8 mouse cellular contexts compared by ENCODE assay signal in the genomic region with DNA sequence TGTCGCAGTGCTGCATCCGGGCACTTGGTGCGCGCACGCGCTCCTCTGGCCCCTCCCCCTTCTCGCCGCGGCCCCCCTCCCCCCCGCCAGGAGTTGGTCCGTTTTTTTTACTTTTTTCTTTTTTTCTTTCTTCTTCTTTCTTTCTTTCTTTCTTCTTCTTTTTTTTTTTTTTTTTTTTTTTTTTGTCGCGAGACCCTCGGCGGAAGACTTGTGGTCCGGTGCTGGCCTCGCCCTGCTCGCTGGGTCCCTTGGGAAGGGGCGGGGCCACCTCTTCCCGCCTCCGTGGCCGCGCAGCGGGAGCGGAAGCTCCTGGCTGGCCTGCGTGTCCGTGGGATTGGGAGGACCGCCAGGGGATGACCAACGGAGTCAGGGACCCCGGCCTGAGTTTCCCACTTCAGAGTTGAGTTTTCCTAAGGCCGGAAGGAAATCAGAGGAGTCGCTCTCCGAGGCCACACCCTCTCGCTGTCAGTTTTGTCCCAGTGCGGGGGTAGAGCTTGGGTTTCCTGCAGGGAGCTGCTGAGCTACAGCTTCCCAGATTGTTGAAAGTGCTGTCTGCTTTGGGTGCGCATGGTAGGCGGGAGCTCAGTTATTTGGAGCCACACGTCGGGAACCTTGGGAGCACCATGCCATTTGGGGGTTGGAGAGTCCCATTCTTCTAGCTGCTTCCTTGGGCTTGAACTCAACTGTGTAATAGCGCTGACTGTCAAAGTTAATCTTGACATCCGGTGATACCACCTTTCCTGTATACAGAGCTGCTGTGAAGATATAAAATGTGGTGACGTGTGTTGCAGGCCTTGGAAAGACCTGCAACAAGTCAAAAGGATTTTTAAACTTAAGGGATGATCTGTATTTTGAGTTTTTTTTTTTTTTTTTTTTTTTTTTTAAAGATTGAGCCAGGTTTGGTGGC. TPM values are rescaled to one million over a fixed set of nuclear protein-coding genes. Genes with fewer than 3 reads are reported as not detected.
A peak's percentile ranks its signal among the peaks of the same experiment; 100 is the strongest.
DNase-seq lines count a peak whose midpoint lies in the region; ATAC-seq and TF ChIP-seq lines count a peak whose summit lies in the region.

No protein-coding gene starts in this region.

- no peak for TF ChIP-seq EP300 in lung, postnatal 0 days (IDR thresholded peaks at IDR 0.05)

- H3K9ac ChIP-seq in lung, postnatal 0 days (replicated peaks; ENCODE audit: low read depth): peak overlapping the region; percentile 96

- peaks cover 43% of the 10 kb centered on the region for H3K36me3 ChIP-seq in hindbrain, embryonic 10.5 days
- peaks cover 19% of the 10 kb centered on the region; the same call in 1 of the 2 replicates for H3K36me3 ChIP-seq in lung, postnatal 0 days (ENCODE audit: insufficient read depth, low read length)

- TF ChIP-seq CTCF in lung, postnatal 0 days (IDR thresholded peaks at IDR 0.05): no peak

- DNase-seq in Muller cell, postnatal 12 days (ENCODE audit: inconsistent ontology term): peak; percentile 91
- DNase-seq in cerebellum, adult 9-10 months: peak; percentile 75
- DNase-seq in hindbrain, embryonic 10.5 days (ENCODE audit: low spot score): peak; percentile 82
- DNase-seq in layer of hippocampus, postnatal 14 days (ENCODE audit: low spot score in 2 of 2): peak; percentile 58 to 66
- DNase-seq in lung, postnatal 0 days (ENCODE audit: low spot score): peak; percentile 84
- DNase-seq in ovary, postnatal 36 days (ENCODE audit: low spot score): peak; percentile 73
- peak; percentile 70 for DNase-seq in thymus, postnatal 25 days

- H3K9me3 ChIP-seq in hindbrain, embryonic 10.5 days: no peaks in the 10 kb centered on the region
- no peaks in the 10 kb centered on the region for H3K9me3 ChIP-seq in lung, postnatal 0 days (ENCODE audit: low read length)

- H3K4me2 ChIP-seq in lung, postnatal 0 days (replicated peaks; ENCODE audit: low read depth, low read length): peak overlapping the region; percentile 76

- peak overlapping the region; percentile 91 for H3K4me3 ChIP-seq in hindbrain, embryonic 10.5 days
- H3K4me3 ChIP-seq in lung, postnatal 0 days (ENCODE audit: low read depth, low read length): peak overlapping the region; percentile 99

- H3K4me1 ChIP-seq in hindbrain, embryonic 10.5 days (replicated peaks): peaks cover 20% of the 10 kb centered on the region
- H3K4me1 ChIP-seq in lung, postnatal 0 days (ENCODE audit: insufficient read depth, low read depth, low read length): peaks cover 10% of the 10 kb centered on the region; the same call in 1 of the 2 replicates

- peak; percentile 59; the same call in 1 of the 2 replicates for ATAC-seq in frontal cortex, adult (ENCODE audit: low TSS enrichment)
- ATAC-seq in lung, postnatal 0 days: peak; percentile 73

- no peaks in the 10 kb centered on the region for H3K27me3 ChIP-seq in hindbrain, embryonic 10.5 days (ENCODE audit: insufficient read depth, poor library complexity, severe bottlenecking)
- H3K27me3 ChIP-seq in lung, postnatal 0 days (replicated peaks; ENCODE audit: insufficient read depth, low read length): no peaks in the 10 kb centered on the region

- peak overlapping the region; percentile 99 for H3K27ac ChIP-seq in hindbrain, embryonic 10.5 days
- H3K27ac ChIP-seq in lung, postnatal 0 days (ENCODE audit: low read length): peak overlapping the region; percentile 97

- WGBS in hindbrain, embryonic 10.5 days: under 1% methylated on average over 42 of the region's 42 CpGs
- under 1% methylated on average over 37 of the region's 42 CpGs for WGBS in lung, postnatal 0 days

RNA-seq across cellular contexts. Expression of gene Fus, which starts 0.9 kb away (rescaled TPM):
- 328 and 333 TPM in 2 replicates for polyA plus RNA-seq in hindbrain, embryonic 10.5 days (2016; fragmentation: Nextera tagmentation; extraction: Ambion mirVana)
- 100 to 1,000 TPM; 328 to 375 TPM for total RNA-seq in layer of hippocampus, postnatal 14 days (2021)
- polyA plus RNA-seq in lung, postnatal 0 days (2015; fragmentation: Nextera tagmentation; extraction: Ambion mirVana): 139 and 147 TPM in 2 replicates

RNA-seq across cellular contexts. Expression of gene Prss36, which starts 21.6 kb away (rescaled TPM):
- polyA plus RNA-seq in hindbrain, embryonic 10.5 days (2016; fragmentation: Nextera tagmentation; extraction: Ambion mirVana): 10.4 and 11.6 TPM in 2 replicates
- total RNA-seq in layer of hippocampus, postnatal 14 days (2021): 10 to 100 TPM; 12.2 to 12.4 TPM
- 9.2 and 10.0 TPM in 2 replicates for polyA plus RNA-seq in lung, postnatal 0 days (2015; fragmentation: Nextera tagmentation; extraction: Ambion mirVana)

RNA-seq across cellular contexts. Expression of gene Pycard, which starts 25.5 kb away (rescaled TPM):
- polyA plus RNA-seq in hindbrain, embryonic 10.5 days (2016; fragmentation: Nextera tagmentation; extraction: Ambion mirVana): 9.5 and 12.4 TPM in 2 replicates
- 1 to 10 TPM; 1.5 to 4.3 TPM for total RNA-seq in layer of hippocampus, postnatal 14 days (2021)
- 33.7 and 35.3 TPM in 2 replicates for polyA plus RNA-seq in lung, postnatal 0 days (2015; fragmentation: Nextera tagmentation; extraction: Ambion mirVana)

RNA-seq across cellular contexts. Expression of gene Trim72, which starts 35.6 kb away (rescaled TPM):
- polyA plus RNA-seq in hindbrain, embryonic 10.5 days (2016; fragmentation: Nextera tagmentation; extraction: Ambion mirVana): not detected in 2 replicates
- total RNA-seq in layer of hippocampus, postnatal 14 days (2021): under 1 TPM; 0.25 to 0.36 TPM
- 0.14 and 0.19 TPM in 2 replicates for polyA plus RNA-seq in lung, postnatal 0 days (2015; fragmentation: Nextera tagmentation; extraction: Ambion mirVana)

RNA-seq across cellular contexts. Expression of gene Prss8, which starts 38.3 kb away (rescaled TPM):
- polyA plus RNA-seq in hindbrain, embryonic 10.5 days (2016; fragmentation: Nextera tagmentation; extraction: Ambion mirVana): 5.3 and 9.7 TPM in 2 replicates
- under 1 TPM in 1 of 2 experiments, not detected in 1; 0.60 TPM for total RNA-seq in layer of hippocampus, postnatal 14 days (2021)
- polyA plus RNA-seq in lung, postnatal 0 days (2015; fragmentation: Nextera tagmentation; extraction: Ambion mirVana): 141 and 152 TPM in 2 replicates

Comparison
In these comparisons a context has a peak if more than half of its experiments do, and no peak if none do; other contexts are left out.
1. Peak in every context shown above with its lines: DNase-seq, ATAC-seq, H3K4me3 ChIP-seq and H3K27ac ChIP-seq.